Mouse (Mus musculus) left cerebral cortex, adult 9 months (tissue): ENCODE measurements at regions not wholly inside any gene's neighbourhood (a gene's known extent, or its start where the extent isn't known, plus 50 kb on each side); places are given as distances from the start of the nearest gene placed in this dataset.
"Not testable (repeated sequence)": the region's sequence is repeated elsewhere in the genome, so short reads cannot be mapped to it uniquely, and the experiment has no call there.

Experiments
- DNase-seq, 2 experiments: peaks; one replicate each; pipeline ENCODE4 v3.0.0; 2022; ENCODE audit warnings: low spot score in 2 of 2

DNA sequence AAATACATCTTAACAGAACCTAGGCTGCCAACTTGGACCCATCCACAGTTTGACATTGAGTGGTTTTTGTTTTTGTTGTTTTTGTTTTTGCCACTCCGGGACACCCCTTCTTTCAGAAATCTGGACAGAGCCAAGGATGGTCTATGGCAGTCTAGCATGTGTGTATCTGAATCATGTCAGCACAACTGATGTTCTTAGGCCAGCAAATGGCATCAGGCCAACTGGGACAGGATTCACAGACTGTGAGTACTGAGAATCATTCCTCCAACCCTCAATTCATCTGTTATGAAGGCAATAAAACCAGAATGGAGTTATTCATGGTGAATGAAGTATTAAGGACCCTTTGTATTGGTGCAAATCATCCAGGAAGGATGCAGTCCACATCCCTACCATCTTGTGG is 1372.5 kb upstream of the Rag2 start:
- no peak for DNase-seq

DNA sequence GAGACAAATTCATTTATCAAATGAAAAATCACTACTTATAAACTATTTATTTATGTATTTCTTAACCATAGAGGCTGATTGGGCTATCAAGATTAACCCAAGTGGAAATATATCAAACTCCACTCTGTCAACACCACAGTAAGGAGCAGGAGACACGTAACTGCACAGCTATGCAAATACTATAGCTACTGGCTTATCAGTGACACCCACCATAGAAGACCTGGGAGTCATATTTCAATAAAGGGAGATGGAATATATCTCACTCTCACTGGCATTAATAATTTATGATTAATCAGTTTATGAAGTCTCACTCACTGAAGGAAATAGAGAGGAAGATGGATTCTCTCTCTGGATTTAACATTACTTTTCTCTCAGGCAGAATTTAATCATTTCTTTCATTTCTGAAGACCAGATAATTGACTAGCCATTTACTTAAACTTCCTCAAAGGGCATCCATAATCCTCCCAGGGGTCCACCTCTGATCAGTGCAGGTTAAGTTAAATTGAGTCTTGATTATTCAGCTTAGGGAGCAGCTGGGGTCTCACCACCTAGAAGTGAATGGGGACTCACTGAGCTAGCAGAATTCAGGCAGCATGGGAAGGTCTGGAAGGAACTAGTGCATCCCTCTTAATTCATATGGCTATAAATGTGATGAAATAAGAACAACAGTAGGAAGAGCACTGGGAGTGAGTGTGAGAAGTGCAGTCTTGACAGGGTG is 1365.2 kb upstream of the Rag2 start:
- DNase-seq = no peak

DNA sequence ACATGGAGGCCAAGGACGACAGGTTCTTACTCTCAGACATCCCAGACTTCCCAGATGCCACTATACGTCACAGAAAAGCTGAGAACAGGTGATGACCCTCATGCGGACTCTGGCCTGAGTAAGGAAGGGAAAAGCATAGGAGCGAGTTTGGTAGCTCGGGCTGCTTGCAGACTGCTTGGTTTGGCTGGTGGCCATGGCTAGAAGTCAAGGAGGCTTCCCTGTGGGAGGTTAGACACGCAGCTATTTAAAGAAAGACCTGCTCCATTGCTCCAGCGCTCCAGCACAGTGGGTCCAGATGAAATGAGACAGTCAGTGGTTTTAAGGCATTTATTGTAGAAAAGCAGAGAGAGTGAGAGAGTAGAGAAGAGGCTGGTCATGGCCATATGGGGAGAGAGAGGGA is 1318.0 kb upstream of the Rag2 start:
- no peak for DNase-seq

DNA sequence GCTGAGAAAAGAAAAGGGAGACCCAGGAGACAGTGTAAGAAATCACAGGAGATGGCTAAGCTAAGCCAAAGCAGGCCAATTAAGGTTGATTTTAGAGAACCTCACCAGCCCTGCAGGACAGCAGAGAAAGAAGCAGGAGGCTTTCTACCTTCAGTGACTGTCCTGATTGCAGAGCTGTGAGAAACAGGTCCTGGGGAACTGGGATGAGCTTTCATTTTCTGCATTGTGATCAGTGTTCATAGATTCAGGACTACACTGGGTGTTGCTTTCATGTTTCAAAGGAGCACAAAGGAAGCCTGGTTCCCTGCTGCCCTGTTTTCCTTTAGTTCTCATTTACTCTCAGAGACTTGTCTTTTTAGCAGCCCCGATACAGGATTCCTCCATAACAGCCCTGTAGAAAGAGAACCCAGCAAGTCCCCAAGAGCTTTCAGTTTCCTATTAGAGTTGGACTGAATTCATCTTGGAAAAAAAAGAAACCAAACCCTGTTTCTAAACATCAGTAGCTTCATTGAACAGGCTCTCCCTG is 1311.7 kb upstream of the Rag2 start:
- DNase-seq = peak; percentile 0 to 15

DNA sequence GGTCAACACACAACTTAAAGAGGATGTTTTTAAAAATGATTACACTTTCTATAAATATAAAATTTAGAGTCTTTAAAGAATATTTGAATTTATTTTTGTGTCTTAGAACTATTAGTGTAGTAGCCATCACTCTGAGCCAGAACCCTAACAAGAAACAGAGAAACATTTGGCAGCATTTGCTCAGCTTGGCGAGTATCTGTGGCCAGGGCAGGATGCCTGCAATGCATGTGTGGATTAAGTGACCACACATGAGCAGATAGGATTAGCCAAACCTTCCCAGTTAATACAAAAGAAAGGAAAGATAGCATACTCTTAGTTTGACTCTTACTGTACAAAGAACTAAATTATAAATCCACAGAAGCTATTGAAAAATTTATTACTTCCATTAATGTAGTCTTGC is 1304.1 kb upstream of the Rag2 start:
- DNase-seq = no peak

DNA sequence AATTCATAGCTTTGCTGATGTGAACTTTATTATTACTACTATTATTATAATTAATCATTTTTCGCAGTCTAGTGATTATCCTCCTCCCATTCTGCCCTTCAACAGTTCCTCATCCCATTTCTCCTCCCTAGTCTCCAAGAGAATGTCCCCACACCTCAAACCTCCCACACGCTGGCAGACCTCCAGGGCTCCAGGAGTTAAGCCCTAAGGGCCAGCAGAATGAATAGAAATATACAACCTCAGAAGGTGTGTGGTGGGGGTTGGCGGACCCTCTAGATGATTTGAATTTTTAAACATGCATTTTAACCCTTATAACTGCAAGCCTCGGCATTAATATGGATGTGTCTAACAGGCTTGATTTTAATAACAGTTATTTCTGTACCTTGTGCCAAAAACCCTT is 1283.8 kb upstream of the Rag2 start:
- DNase-seq = no peak

DNA sequence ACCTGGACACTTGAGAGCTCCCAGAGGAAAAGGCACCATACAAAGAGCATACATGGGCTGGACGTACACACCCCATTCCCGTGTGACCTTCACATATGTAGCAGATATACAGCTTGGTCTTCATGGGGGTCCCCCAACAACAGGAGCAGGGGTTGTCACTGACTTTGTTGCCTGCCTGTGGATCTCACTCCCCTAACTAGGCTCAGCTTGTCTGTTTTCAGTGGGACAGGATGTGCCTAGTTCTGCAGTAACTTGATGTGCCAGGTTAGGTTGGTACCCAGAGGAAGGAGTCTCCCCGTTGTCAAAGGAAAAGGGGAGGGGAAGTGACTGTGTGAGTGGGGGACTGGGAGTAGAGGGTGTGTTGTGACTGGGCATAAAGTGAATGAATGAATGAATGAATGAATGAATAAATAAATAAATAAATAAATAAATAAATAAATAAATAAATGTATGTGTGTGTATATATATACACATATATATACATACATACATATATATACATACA is 1279.5 kb upstream of the Rag2 start:
- no peak for DNase-seq

DNA sequence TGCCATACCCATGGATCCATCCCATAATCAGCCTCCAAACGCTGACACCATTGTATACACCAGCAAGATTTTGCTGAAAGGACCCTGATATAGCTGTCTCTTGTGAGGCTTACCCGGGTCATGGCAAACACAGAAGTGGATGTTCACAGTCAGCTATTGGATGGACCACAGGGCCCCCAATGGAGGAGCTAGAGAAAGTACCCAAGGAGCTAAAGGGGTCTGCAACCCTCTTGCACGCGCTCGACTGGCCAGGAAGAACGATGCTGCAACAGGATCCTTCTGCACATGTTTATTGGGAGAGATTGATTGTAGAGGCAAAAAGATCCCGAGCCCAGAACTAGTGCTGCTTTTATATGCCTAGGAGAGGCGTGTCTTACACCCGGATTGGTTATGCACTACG is 1258.9 kb upstream of the Rag2 start:
- not testable (repeated sequence) for DNase-seq

DNA sequence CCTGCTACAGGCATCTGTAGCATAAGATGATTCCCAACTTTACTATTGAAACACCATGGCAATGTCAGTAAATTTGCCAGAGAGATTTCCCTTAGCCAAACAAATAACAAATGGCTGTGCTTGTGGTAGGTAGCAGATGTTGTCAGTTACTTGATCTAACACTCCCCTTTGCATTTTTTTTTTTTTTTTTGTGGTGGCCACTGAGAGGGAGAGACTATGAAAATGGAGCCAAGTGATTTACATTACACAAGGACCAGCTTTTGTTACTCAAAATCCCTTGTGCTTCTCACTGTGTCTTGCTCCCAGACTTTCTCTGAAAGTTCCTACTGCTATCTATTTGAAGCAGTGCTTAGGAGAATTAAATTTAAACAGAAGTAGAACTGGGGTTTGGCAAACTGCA is 1224.7 kb upstream of the Rag2 start:
- no peak for DNase-seq

DNA sequence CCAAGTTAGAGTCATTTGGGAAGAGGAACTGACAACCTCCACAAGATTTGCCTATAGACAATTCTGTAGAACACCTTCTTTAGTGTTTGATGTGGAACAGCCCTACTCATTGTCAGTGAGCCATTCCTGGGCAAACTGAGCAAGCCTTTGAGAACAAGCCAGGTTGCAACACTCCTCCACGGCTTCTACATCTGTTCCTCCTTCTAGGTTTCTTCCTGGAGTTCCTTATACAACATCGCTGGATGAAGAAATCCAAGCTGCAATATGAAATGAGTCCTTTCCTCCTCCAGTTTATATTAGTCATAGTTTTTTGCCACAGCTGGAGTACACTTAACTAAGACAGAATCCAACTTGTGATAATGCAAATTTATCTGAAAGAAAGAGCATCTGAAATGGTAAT is 1197.9 kb upstream of the Rag2 start:
- DNase-seq = peak in 1 of 2 experiments; percentile 11

DNA sequence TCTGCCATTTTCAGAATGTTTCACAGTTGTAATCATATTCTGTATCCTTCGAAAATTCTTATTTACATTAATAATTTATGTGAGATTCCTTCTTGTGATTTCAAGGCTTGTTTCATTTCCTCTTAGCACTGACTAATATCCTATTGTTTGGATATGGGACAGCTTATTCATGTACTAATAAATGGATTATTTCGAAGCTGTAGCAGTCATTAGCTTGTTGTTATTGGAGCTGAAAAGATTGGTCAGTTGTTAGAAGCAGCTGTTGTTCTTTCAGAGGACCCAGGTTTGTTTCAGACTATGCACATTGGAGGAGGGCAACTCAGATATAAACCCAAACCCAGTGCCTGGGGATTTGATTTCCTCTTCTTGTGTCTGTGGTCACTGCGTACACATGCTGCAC is 1189.5 kb upstream of the Rag2 start:
- DNase-seq = no peak

DNA sequence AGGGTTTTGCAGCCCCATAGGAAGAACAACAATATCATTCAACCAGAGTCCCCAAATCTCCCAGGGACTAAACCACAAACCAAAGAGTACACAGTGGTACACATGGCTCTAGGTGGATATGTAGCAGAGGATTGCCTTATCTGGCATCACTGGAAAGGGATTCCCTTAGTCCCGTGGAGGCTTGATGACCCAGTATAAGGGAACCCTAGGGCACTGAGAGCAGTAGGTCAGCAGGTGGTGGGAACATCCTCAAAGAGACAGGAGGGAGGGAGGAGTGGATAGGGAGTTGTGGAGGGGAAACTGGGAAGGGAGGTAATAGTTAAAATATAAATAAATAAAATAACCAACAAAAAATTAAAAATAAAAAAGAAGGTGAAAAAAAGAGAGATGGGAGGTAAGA is 1178.7 kb upstream of the Rag2 start:
- DNase-seq = no peak

DNA sequence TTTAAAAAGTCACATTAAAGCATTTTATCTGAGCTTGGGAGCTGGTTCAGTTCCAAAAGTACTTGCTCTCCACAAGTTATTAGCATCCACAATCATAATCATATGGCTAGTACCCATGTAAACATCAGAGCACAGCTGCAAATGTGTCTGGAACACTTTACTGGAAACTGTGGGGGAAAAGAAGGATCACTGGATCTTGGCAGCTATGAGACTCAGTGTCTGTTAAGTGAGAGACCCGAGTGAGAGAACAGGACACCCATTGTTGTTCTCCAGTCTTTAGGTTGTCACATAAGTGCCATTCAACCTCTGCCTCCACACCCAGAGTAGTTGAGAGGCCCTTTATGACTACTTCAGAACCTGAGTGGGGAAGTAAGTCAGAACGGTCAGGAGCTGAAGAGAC is 1178.2 kb upstream of the Rag2 start:
- no peak for DNase-seq

DNA sequence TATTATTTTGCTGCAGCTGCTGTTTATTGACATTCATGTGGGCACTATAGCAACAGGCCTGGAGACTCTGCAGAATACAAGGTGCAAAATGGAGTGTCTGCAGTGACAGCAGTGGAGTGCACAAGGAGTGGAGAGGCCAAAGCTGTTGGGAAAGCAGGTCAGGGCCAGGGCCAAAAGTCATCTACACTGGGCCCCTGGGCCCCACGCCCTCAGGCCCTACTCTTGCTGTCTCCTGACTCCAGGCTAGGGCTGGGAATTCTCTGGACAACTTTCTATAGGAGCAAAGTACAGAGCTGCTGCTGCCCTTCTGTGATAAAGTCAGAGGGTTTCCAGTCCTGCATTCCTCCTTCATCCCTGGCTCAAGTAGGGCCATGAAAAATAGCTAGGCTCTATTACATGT is 1164.9 kb upstream of the Rag2 start:
- DNase-seq = not testable (repeated sequence)

DNA sequence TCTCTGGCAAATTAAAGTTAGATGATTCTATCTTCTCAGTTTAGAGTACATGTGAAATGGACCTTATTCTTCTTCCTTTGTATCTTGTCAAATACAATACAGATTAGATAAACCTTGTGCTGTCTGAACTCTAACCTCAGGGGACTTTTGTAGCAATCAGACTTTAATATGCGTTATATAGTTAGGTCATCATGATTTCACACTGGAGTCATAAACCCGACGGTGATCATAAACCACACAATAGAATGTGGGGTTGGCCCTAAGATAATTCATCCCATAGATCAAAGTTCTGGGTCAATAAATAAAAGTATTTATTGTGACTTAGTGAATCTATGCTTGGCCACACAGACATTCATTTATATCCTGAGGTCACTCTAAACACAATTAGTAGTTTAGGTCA is 1138.3 kb upstream of the Rag2 start:
- not testable (repeated sequence) for DNase-seq

DNA sequence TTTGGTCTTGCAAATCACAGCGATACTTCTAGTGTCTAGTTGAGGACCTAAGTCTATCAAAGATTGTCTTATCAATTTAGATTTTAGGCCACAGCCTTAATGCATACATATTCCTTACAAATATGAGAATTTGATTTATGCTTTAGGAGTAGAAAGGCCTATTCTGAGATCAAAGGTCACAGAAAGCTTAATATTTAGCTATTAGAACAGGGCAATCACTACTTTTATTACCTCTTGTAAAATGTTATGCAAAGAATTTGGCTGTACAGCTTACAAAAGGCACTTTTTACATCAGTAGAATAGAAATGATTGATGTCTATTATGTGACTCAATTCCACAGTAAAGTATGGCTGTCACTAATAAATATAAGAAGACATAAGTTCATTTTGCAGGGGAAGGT is 1119.4 kb upstream of the Rag2 start:
- not testable (repeated sequence) for DNase-seq
